8 mouse cellular contexts compared by ENCODE assay signal in genomic region chr11:56862649-56863048, GRCm38 (mm10).
DNase-seq lines count a peak whose midpoint lies in the region; ATAC-seq lines count a peak whose summit lies in the region.

No protein-coding gene starts in this region.

- no peaks in the 10 kb centered on the region for H3K36me3 ChIP-seq in heart, embryonic 12.5 days

- H3K27me3 ChIP-seq in heart, embryonic 12.5 days (replicated peaks): no peaks in the 10 kb centered on the region

- H3K4me3 ChIP-seq in heart, embryonic 12.5 days: no peak overlapping the region

- no peak overlapping the region for H3K9ac ChIP-seq in heart, embryonic 12.5 days

- peak; percentile 42 for ATAC-seq in heart, embryonic 12.5 days (ENCODE audit: insufficient number of reproducible peaks, low FRiP score)
- no peak for ATAC-seq in CD4-positive, CD25-positive, alpha-beta regulatory T cell, adult 4 months

- H3K27ac ChIP-seq in heart, embryonic 12.5 days (ENCODE audit: poor library complexity, severe bottlenecking): no peak overlapping the region; the same call in none of the 2 replicates

- H3K9me3 ChIP-seq in heart, embryonic 12.5 days (replicated peaks): no peaks in the 10 kb centered on the region

- 14% methylated on average over 4 of the region's 4 CpGs for WGBS in heart, embryonic 12.5 days

- no peak overlapping the region for H3K4me2 ChIP-seq in heart, embryonic 12.5 days

- DNase-seq in embryo, embryonic 10.5 days (ENCODE audit: low spot score): peak; percentile 4
- DNase-seq in embryo, embryonic 9.5 days (ENCODE audit: extremely low spot score): no peak
- DNase-seq in 416B (ENCODE audit: low read depth): peak; percentile 5
- DNase-seq in layer of hippocampus, postnatal 10 days (ENCODE audit: low spot score in 2 of 2): peak; percentile 23 to 27
- peak; percentile 23 for DNase-seq in right cerebral cortex, adult 18-20 months
- no peak for DNase-seq in retina, postnatal 1 day

- H3K4me1 ChIP-seq in heart, embryonic 12.5 days (replicated peaks): peaks cover 9% of the 10 kb centered on the region

Comparison
In these comparisons a context has a peak if more than half of its experiments do, and no peak if none do; other contexts are left out.
1. DNase-seq: peak in embryo, embryonic 10.5 days (single experiment), 416B (single experiment), layer of hippocampus, postnatal 10 days (2 of 2) and right cerebral cortex, adult 18-20 months (single experiment); none in embryo, embryonic 9.5 days (single experiment) and retina, postnatal 1 day (single experiment).